Mouse (Mus musculus) mouse trophoblast stem cell (cell line): ENCODE results near the gene Fry.

Source experiments
- in situ Hi-C, 2 experiments: fragments of 300-500 bp; cut with MseI, MboI; formaldehyde crosslinking; loops; 2 replicates in 1 of 2; 3 replicates in 1 of 2; pipeline ENCODE4 v1.15.1; 2025

Gene Fry

DNA sequence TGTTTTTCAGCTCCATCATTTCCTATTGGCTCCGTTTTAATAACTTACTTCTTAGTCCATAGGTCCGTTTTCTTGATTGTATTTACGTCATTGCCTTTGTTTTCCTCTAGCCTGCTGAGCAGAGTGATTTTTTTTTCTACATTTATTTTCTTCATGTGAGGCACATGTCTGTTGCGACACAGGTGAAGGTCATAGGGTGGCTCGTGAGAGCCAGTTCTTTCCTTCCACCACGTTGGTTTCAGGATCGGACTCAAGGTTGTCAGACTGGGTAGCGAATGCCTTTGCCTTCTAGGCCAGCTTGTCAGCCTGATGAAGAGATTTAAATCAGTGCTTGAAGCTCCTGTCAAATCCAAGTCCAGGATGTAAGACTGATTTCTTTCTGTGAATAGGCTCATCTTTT is 101.0 kb downstream of the Fry start:
- in situ Hi-C loops: no loop called here

DNA sequence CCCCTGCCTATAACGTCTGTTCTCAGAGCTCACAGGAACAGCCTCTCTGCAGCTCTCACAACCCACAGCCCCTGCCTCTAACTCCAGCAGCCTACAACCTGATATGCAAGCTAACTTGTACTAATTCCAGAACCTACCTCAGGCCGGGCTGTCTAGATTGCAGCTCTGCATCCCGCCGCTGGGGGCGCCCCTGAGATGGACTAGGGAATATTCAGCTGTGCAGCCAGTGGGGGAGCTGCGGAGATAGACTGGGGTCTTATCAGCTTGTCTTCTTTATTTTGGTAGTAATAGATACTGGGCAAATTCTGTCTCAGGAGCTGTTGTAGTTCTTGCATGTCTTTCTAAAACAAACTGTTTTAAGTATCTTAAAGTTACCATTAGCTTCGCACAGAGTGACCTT is 101.9 kb downstream of the Fry start:
- in situ Hi-C loops: no loop called here

DNA sequence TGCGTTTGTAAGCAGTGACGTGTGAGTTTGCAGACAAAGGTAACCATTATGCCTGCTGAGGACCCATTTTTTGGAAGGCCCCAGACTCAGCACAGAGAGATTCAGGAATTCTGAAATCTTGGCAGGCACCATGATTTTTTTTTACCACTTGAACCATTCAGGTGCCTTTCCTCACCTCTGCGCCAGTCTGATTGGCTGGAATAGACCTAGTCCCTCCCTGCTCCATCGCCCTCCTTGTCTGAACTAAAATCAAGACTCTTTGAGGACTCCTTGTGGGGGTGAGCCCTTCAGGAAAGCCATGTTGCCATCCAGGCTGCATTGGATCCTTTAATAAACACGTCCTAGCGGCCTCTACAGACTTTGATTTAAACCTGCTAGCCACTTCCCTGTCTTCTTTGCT is 103.4 kb downstream of the Fry start:
- in situ Hi-C loops: no loop called here

DNA sequence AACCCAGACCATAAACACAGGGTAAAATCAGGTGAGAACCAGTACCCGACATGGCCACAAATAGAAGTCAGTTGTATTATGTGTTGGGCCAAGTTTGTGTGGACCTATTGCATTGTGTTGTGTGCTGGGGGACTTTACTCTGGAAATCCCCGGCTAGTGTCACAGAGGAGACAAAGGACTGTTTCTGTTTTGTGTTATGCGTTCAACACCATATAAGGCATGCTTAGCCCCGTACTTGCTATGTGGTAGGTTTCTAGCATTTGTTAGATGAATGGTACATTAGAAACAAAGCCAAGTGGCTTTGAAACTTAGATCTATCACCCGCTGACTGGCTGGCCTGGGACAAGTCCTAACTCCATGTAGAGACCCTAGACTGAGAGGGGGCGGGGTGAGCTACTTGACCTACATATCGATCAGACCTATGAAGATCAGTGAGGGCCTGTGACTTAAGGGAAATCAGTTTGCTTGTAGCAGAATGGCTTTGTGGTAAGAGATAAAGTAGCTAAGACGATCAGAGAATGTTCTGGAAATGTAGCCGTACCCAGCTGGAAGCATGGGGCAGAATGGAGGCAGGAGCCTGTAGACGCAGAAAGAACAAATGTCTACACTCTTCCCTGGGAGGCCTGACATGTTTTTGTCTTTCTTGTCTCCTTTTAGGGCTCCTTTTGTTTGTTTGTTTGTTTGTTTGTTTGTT is 105.2 kb downstream of the Fry start:
- in situ Hi-C loops: no loop called here

DNA sequence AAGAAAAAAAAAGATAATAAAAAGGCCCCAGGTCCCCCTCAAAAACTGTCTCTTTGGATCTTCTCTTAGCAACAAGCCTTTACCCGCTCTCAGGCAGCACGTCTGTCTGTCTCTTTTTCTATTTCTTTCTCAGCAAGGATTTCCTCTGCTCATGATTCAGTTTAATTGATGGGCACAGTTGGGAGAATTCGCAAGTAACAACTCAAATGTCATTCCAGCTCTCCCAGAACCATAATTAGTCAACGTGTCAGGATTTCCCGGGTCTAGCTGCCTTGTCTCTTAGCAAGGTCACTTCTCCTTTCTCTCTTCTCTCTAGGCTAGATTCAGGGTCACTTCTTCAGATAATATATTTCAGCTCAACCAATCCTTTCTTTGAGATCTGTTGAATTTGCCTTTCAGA is 110.6 kb downstream of the Fry start:
- in situ Hi-C loops: no loop called here

DNA sequence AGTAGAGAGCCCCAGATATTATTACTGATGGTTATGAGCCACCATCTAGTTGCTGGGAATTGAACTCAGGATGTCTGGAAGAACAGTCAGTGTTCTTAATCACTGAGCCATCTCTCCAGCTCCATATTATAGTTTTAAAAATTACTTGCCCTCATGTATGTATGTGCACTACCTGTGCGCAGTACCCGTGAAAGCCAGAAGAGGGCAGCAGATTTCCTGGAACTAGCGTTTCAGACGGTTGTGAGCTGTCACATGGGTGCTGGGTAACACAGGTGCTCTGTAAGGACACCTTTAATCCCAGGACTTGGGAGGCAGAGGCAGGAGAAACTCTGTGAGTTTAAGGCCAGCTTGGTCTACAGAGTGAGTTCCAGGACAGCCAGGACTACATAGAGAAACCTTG is 111.3 kb downstream of the Fry start:
- in situ Hi-C loops: no loop called here

DNA sequence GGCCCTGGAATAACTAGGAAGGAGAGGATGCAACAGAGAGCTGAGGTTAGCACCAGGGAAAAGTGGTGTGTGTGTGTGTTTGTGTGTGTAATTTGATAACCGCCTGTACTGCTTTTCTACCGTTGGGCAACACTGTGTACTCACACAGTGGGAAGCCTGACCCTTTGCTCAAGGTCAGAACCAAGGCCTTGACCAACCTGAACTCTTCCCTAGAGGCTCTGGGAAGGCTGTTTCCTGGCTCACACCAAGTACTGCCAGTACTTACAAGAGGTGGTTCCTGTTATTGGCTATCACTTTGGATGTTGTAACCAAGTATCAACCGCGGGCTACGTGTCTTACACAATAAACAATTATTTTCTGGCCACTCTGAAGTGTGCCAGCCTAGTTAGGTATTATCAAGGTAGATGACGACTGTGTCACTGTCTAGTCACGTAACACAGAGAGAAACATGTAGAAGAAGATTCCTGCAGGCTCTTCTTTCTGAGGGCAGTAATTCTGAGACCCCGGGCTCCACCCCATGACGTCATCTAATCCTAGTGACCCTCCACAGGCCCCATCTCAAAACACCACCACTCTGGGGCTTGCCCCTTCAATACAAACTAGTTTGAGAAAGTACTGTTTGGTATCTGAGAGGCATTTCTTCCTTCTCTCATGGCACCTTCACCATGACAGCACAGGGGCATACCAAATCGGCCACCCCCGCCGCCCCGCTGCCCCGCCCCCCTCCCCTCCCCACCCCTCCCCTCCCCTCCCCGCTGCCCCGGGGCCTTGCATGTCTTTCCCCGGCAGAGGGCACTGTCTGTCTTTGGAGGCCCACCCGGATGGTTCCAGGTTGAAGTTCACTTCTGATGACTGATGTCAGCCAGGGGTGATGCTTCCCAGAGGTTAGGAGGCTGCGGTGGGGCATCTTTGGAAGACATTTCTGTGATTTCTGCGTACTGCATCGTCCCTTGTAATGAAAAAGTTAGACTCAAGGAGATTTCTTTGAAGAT is 114.0 kb downstream of the Fry start:
- in situ Hi-C loops: no loop called here

DNA sequence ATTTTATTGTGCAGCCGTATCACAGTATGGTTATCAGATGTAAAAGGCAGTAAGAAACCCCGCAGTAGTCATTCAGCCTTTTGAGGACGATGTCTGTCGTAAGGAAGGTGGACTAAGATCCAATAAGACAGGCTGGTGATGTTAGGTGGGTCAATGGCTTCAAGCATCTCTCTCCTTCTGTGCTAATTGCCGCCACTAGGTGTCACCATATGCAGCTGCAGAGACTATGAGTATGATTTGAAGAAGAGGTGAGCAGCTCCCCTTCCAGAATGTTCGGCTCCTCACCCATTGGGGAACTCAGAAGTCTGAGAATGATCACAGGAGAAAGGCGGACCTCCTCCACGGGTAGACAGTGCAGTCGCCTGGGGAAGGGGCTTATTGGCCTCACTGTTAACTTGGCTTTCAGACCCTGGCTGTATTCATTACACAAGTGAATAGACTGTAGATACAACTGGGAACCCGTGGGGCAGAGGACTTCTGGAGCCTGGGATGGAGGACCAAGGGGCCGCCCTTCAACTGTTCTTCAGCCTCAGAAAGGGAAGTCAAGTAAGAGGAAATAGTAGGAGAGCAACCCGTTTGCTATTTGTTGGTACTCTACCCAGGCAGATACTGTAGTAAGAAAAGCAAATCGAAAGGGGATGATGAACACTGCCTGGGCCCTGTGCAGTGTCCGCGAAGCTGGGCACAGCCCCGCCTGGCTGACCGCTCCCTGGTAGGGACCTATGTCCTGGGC is 114.9 kb downstream of the Fry start:
- in situ Hi-C loops: no loop called here

DNA sequence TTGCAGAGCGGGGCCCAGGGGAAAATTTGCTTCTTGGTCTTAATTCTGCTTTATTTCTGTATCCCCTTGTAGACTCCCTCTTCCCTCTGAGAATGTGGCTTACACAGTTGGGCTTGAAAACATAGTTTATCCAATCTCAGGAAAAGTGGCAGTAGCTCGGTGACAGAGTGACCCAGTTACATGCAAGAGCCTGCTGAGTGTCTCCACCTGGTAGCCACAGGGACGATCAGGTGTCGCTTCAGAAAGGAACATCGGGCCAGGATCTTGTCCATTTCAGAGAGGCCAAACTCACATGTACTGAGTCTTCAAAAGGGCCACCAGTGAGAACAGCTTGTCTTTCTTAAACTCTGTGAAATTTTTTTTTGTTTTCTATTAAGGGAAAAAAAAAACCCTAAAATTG is 117.5 kb downstream of the Fry start:
- in situ Hi-C loops: no loop called here

DNA sequence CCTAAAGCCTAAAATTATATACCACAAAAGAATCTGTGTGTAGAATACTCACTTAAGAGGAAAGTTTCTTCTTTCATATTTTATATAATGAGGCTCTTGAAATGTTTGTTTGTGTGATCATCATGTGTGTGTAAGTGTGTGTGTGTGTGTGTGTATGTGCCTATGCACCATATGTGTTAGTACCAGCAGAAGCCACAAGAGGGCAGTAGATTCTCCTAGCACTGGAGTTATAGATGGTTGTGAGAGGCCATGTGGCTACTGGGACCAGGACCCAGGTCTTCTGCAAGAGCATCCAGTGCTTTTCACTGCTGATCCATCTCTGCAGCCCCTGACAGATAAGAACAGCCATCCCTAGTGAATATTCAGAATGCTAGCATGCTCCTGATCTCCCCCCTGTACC is 118.2 kb downstream of the Fry start:
- in situ Hi-C loops: no loop called here

DNA sequence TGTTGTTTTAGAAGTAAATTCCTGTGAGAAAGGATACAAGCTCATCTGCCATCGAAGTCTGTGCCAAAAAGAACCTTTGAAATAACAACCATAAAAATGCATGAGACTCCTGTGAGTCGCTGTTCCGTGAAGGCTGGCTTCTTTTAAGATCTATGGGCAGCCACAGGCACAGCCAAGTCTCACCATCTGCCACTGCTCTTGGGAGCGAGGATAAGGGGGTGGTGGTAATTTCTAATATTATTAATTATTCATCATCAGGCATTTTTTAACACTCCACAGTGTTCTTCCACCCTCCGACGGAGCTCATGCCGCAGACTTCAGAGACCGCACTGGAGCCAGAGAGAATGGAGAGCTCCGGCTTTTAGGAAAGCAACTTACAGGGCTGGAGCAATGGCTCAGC is 123.2 kb downstream of the Fry start:
- in situ Hi-C loops: no loop called here

DNA sequence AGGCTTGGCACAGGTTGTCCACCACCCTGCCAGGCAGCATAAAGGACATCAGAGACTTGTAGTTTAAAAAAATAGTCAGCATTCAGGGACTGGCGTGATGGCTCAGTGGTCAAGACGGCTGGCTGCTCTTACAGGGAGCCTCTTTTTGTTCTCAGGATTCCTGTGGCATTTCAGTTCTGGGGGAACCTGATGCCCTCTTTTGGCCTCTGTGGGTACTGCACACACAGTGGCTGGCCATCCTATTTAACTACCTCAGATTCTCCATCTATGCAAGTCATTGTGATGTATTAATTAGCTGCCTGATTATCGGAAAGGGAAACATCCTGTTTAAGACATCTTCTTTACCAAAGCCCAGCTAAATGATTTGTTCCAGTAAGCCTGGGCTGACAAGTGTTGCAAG is 128.3 kb downstream of the Fry start:
- in situ Hi-C loops: no loop called here

DNA sequence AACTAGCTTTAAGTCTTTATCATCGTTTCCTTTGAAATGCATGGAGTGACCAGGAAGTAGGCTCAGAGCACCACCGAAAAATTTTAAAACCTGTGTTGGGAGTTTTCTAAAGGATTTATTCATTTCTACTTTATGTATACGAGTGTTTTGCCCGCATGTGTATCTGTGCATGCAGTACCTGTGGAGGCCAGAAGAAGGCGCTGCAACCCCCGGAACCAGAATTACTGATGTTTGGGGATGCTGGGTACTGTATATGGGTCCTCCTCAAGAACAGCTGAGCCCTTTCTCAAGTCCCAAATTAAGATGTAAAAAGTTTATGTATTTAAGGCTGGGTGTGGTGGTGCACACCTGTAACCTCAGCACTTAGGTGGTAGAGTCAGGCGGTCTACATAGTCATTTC is 139.3 kb downstream of the Fry start:
- in situ Hi-C loops: loop anchor here in 1 of 2 experiments (10.0 kb wide), 1 partner anchor 167 kb away; no protein-coding TSS in a partner anchor

DNA sequence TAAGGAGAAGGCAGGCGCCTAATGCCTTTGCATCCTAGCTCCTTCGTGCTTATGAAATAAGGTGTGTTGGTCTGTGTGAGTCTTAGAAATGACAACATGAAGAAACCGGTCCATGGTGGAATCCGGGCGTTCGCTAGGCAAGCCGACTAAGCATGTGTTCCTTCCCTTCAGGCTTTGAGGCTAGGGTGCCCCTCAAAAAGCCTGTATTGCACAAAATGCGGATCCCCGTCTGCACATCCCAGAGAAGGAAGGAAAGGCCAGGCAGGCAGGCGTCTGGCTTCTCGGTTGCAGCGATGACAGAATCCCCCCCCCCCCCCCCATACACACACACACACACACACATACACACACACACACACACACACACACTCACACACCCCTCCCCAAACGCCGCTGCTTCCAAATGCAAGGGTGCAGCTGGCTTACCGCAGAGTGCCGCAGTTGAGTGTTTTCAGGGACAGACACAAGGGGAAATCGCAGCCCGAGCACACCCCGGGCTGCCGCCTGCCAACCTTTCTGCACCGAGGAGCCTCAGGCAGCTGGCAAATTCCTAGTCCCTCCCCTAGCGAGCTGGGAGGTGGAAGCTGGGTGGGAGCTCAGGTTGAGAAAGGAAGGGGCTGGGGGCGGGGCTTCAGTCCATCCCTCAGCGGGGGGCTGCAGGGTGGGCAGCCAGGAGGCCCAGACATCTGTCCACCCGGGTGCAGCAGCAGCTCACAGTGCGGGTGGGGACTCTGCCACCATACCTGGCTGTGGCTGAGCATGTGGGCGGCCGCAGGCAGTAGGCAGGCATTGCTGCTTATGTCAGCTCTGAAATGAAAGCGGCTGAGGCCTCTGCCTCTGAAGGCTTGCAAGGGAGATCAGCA is 141.0 kb downstream of the Fry start:
- in situ Hi-C loops: loop anchor here in 1 of 2 experiments (10.0 kb wide), 1 partner anchor 165 kb away; no protein-coding TSS in a partner anchor

DNA sequence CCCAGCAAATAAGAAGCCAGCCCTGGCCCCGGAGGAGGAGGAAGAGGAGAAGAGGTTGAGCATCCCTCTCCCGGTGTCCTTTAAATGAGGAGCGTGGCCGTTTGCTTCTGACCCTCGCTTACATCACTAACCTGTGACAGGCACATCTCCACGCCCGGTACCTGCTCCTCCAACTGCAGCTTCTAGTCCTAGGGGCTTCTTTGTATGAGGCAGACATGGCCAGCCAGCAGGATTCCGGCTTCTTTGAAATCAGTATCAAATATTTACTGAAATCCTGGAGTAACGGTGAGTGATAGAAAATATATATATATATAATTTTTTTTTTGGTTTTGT is 141.6 kb downstream of the Fry start:
- in situ Hi-C loops: no loop called here

DNA sequence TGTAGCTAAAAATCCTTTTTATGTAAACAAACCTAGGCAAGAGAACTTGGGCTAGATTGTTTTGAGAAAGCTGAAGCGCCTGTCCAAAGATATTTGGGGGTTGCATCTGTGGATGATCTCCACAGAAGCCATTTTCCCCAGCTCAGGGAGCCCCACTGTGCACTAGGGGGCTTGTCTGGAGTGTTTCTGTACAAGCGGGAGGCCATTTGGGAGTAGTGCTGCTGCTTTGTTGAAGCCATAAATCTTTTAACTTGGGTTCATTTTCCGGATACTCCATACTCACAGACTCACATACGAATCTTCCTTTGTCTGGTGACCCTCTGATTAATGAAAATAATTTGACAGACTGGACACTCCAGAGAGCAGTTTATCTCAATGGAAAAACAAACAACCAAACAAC is 142.9 kb downstream of the Fry start:
- in situ Hi-C loops: no loop called here

DNA sequence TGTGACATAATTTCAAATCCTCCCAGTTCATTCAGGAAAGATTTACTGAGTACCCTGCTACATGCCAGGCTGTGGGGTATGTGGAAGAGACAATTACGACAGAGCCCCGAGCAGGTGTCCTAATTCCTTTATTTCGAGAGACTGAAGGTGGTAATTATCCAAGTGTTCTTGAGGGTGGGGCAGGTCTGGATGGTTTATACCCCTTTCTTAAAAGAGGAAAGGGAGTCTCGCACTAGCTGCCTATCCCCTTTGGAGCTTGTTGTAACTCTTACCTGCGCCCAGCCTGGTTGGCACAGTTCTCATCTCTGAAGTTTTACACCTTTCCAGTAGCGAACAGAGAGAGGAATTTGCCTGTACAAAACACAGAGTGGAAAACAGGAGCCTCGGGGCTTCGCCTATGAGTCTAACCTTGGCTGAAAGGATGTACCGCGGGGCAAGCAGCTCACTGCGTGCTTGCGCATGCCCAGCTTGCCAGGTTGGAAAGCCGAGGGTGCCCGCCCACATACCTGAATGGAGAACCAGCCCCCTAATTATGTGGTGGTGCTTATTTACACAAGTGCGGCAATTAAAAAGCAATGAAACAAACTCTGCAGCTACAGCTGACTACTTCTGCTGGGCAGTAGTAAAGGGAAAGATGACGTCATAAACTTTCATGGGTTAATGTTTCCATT is 143.7 kb downstream of the Fry start:
- in situ Hi-C loops: no loop called here

DNA sequence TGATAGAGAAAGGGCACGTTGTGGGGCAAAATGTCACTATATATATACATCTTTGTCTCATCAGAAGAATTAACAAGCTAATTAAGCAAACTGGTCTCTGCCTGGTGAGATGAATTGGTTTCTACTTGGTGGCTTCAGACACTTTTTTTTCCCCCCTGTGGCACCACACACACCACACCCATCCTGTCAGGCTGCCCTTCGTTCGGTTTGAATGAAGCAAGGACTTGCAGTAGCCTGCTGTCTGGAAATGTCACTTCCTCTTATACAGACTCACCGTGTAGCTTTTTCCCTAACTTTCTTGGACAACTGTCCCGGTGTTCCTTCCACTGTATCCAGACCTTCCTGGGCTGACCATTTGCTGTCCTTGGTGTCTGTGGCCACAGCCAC is 144.3 kb downstream of the Fry start:
- in situ Hi-C loops: no loop called here

DNA sequence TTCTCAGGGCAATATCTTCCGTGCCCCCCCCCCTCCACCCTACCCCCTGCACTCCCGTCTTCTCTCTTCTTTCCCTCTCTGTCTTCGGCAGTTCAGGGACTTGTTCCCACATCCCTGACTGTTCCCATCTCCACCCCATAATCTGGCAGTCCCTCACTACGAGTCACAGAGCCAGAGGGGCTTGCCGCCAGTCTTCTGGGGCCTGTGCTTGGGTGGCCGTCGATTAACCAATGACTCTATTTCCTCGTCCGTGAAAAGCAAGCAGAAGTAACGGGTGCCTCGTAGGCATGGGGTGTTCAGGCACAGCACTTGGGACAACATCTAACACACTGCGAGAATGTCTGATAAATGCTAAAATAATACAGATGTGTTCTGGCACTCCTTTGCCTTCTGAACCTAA is 144.7 kb downstream of the Fry start:
- in situ Hi-C loops: no loop called here

DNA sequence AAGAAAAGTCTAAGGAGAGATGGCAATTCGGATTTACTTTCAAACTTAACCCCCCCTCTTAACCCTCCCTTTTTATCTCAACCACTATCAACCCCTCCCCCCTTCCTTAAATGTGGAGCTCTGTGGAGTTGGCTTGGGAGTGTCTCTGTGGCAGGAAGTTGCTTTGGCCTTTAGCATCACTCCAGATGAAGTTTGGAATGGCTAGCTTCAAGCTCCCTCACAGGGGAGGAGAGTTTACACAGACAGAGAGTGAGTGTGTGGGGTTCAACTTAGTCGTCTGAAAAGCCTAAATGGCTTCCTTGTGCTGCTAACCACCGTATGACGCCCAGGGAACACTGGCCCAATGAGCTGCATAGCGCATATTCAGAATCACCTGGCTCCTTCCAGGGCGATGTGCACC is 145.2 kb downstream of the Fry start:
- in situ Hi-C loops: no loop called here

DNA sequence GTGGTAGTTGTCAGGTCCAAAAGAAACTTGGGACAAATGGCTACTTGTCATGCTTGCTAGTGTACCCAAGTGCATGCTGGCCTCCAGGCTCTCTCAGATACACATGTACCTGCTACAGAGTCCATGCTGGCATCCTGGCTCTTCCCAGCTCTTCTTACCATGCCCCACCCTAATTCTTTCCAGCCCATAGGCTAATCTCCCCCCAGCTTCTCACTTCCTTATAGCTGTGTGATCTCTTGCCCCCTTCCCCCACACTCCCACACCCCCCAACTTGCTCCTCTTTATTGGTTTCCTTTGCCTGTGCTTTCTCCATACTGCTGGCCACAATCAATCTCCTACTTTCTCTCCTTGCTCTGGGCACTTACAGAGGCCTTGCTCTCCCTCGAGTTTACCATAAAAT is 146.6 kb downstream of the Fry start:
- in situ Hi-C loops: no loop called here
